Mouse (Mus musculus) G1E (cell line): ENCODE results near the gene Tnfrsf4. TPM values are rescaled to one million over a fixed set of nuclear protein-coding genes. Genes with fewer than 3 reads are reported as not detected.

Experiments
- ATAC-seq: 2 replicates; pipeline ENCODE4 v1.8.0; 2016; ENCODE audit warnings: mild to moderate bottlenecking; ENCODE audit not compliant: insufficient number of reproducible peaks, poor library complexity, low FRiP score, severe bottlenecking; ENCODE audit errors: extremely low read depth
- DNase-seq: peaks from one replicate; pipeline ENCODE4 v3.0.0; 2012; ENCODE audit warnings: low spot score
- H3K27me3 ChIP-seq: 2 replicates; pipeline ENCODE4 v1.6.1; 2012; ENCODE audit warnings: mild to moderate bottlenecking, low read length, inconsistent platforms; ENCODE audit not compliant: insufficient read depth
- H3K36me3 ChIP-seq: replicated peaks from 2 replicates; pipeline ENCODE3; 2012; ENCODE audit warnings: mild to moderate bottlenecking, inconsistent platforms
- H3K4me1 ChIP-seq: 2 replicates; pipeline ENCODE4 v1.6.1; 2012; ENCODE audit warnings: low read depth, low read length, inconsistent platforms, mixed read lengths; ENCODE audit not compliant: insufficient read depth
- H3K4me3 ChIP-seq: 2 replicates; pipeline ENCODE4 v1.5.1; 2012; ENCODE audit warnings: low read depth, mild to moderate bottlenecking, inconsistent platforms, low read length, moderate library complexity, mixed read lengths
- H3K9me3 ChIP-seq: replicated peaks from 2 replicates; pipeline ENCODE4 v1.6.1; 2012; ENCODE audit warnings: inconsistent platforms
- CTCF ChIP-seq: IDR thresholded peaks from 2 replicates; pipeline ENCODE4 v1.5.1; 2012; ENCODE audit warnings: low read depth, low read length, inconsistent platforms, mixed read lengths
- GATA1 ChIP-seq: IDR thresholded peaks from 2 replicates; pipeline ENCODE4 v1.6.1; 2012; ENCODE audit warnings: borderline replicate concordance, low read length, inconsistent platforms, mixed read lengths
- GATA2 ChIP-seq: IDR thresholded peaks from 2 replicates; pipeline ENCODE4 v1.6.1; 2012; ENCODE audit warnings: low read depth, low read length, inconsistent platforms, borderline replicate concordance
- POLR2AphosphoS5 ChIP-seq: IDR thresholded peaks from 2 replicates; pipeline ENCODE4 v1.6.1; 2012; ENCODE audit warnings: low read depth, low read length, inconsistent platforms; ENCODE audit not compliant: insufficient replicate concordance
- TAL1 ChIP-seq: conservative IDR thresholded peaks from 2 replicates; pipeline ENCODE4 v1.6.1; 2012; ENCODE audit warnings: low read depth, low read length, inconsistent platforms, mixed read lengths
- polyA plus RNA-seq: library from polyadenylated mRNA; stranded (reverse); fragments of >175 nt; gene quantifications from 2 replicates; pipeline ENCODE4 v1.2.3, GENCODE M21; 2012
- total RNA-seq, 2 experiments: library from RNA; stranded (forward) in 1 of 2; stranded (reverse) in 1 of 2; fragments of 200-1000 nt in 1 of 2; fragments of >200 nt in 1 of 2; fragmentation: Nextera tagmentation in 1 of 2; gene quantifications; 2 replicates each; pipeline ENCODE4 v1.2.3; 2014 to 2017

Gene Tnfrsf4
- total and polyA plus RNA-seq, 3 experiments, result 1.1 to 3.1 (median 2.3) TPM

DNA sequence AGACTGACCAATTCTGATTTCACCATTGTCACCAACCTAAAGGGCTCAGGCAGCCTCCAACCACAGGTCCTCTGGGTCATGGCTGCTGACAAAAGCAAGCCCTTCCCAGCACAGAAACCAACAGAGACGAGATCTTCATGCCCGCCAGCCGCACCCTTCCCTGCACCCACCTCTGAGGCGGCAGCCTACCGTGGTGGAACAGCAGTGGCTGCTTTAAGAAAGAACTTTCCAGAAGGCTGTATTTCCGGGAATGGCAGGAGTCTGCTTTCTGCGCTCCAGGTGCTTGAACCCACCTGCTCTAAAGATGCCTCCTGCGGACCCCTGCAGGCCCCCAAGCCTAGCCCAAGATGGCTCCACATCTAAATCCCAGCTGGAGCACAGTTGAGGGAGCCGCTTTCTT, 45.2 kb downstream of the Tnfrsf4 start:
- no peak for TF ChIP-seq GATA1
- no peak for TF ChIP-seq CTCF
- TF ChIP-seq POLR2AphosphoS5, result no peak
- Histone ChIP-seq H3K36me3 (no peaks in the 10 kb centered on the region), H3K9me3 (no peaks in the 10 kb centered on the region), H3K27me3 (peaks cover 23% of the 10 kb centered on the region), H3K4me1 (0 out of 2 replicates have a peak, but pooled peaks cover 4% of the 10 kb centered on the region), H3K4me3 (no peak overlapping the region)
- ATAC-seq (no peak), DNase-seq (no peak)

DNA sequence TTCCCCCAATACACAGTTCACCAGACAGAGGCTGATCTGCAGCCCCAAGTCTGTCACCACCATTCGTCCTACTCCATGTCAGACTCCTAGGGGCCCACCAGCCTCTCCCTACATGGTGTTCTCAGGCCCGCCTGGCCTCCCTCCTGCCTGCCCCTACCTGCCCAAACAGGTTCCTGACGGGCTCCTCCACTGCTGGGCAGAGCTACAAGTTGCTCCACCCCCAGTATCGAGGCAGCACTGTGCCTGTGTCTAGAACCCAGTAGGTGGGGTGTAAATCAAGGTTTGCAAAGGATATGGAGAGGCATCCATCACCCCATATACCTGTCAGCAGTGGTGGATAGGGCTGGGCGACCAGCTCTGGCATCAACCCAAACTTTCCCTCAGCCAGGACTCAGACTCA, 45.6 kb downstream of the Tnfrsf4 start, which contains the start of gene Ttll10:
Ttll10 (minus strand) TSS at position 154 of the 400 bp plus-strand sequence.
- no peak within 1 kb of the TSS for H3K4me3 ChIP-seq
- 0 out of 2 replicates have a peak, but pooled peaks cover 4% of the 10 kb centered on the region for H3K4me1 ChIP-seq
- H3K9me3 ChIP-seq, result no peaks in the 10 kb centered on the region
- peaks cover 25% of the 10 kb centered on the region for H3K27me3 ChIP-seq
- no peak for TF ChIP-seq GATA1
- no peak for TF ChIP-seq POLR2AphosphoS5
- no peak for TF ChIP-seq CTCF
- TF ChIP-seq GATA2, result no peak
- TF ChIP-seq TAL1, result no peak
- ATAC-seq (no peak), DNase-seq (no peak)
- no peaks in the 10 kb centered on the region for H3K36me3 ChIP-seq

DNA sequence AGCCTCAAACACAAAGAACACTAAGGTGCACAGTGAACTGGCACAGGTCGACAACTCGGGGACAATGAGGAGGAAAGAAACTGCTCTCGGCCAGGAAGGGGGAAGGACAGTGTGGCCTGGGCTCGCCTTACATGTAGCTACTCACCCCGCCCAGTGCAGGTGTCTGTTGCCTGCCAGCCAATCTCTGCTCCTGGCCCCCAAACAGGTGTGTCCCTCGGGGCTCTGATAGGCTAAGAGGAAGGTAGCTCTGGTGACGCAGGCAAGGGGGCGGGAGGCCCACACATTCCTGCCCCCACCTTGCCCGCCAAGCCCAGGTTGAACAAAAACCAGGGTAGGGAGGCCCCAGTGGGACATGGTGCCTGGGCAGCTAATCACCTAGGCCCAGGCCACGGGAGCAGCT, 46.1 kb downstream of the Tnfrsf4 start:
- Histone ChIP-seq H3K4me1 (0 out of 2 replicates have a peak, but pooled peaks cover 4% of the 10 kb centered on the region), H3K9me3 (no peaks in the 10 kb centered on the region), H3K36me3 (no peaks in the 10 kb centered on the region), H3K4me3 (no peak overlapping the region), H3K27me3 (peaks cover 25% of the 10 kb centered on the region)
- ATAC-seq (no peak), DNase-seq (no peak)
- no peak for TF ChIP-seq POLR2AphosphoS5

DNA sequence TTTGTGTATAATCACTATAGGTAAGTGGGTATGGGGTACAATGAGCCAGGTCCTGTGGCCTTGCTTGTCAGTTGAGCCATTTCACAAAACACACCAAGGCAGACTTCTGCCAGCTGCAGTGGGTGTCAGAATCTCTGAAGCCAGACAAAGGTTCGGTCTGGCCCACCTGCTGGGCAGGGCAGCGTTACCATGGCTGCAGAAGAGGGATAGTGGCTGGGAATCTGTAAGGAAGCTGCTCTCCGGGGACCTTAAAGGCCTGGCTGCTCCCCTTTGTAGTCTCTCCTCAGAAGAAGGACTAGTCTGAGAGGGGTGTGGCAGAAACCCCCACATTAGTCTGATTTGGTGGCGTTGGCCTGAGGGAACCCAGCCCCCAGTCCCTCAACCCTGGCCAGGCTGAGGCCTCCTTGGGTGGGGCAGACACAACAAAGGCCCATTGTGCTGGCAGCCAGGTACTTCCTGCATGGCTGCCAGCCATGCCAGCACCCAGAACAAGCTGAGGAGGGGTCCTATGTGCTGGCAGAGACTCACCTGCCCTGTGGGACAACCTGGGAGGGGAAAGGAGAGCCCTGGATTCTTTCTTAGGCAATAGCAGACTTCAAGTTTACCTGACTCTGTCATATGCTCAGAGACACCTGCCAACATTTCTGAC, 50.3 kb downstream of the Tnfrsf4 start:
- 0 out of 2 replicates have a peak, but pooled peaks cover 4% of the 10 kb centered on the region for H3K4me1 ChIP-seq
- DNase-seq, result no peak
- H3K27me3 ChIP-seq, result peaks cover 14% of the 10 kb centered on the region
- H3K9me3 ChIP-seq, result no peaks in the 10 kb centered on the region
- no peak for TF ChIP-seq GATA1
- TF ChIP-seq POLR2AphosphoS5, result no peak
- TF ChIP-seq GATA2, result no peak
- TF ChIP-seq CTCF, result no peak
- no peak for TF ChIP-seq TAL1
- H3K4me3 ChIP-seq, result no peak overlapping the region
- no peaks in the 10 kb centered on the region for H3K36me3 ChIP-seq
- no peak for ATAC-seq

DNA sequence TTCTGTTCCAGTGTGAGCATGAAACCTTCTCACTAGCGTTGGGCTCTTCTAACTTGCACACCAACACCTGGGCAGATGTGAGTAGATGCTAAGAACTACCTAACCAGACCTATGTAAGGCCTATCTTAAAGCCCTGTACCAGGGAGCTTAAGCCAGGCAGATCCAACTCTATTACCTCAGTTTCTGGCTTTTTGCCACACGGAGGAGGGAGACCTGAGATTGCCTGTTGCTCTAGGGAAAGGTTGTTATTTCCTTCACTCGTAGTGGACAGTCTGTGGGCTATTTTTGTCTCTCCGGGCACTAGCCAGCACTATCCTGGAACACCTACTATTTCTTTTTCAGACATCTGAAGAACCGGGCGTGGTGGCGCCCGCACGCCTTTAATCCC, 50.9 kb downstream of the Tnfrsf4 start:
- Histone ChIP-seq H3K27me3 (peaks cover 9% of the 10 kb centered on the region), H3K36me3 (no peaks in the 10 kb centered on the region), H3K4me3 (no peak overlapping the region), H3K9me3 (no peaks in the 10 kb centered on the region), H3K4me1 (0 out of 2 replicates have a peak, but pooled peaks cover 3% of the 10 kb centered on the region)
- no peak for DNase-seq
- no peak for TF ChIP-seq GATA1
- no peak for TF ChIP-seq TAL1
- no peak for TF ChIP-seq POLR2AphosphoS5
- no peak for TF ChIP-seq GATA2
- TF ChIP-seq CTCF, result no peak
- no peak for ATAC-seq

DNA sequence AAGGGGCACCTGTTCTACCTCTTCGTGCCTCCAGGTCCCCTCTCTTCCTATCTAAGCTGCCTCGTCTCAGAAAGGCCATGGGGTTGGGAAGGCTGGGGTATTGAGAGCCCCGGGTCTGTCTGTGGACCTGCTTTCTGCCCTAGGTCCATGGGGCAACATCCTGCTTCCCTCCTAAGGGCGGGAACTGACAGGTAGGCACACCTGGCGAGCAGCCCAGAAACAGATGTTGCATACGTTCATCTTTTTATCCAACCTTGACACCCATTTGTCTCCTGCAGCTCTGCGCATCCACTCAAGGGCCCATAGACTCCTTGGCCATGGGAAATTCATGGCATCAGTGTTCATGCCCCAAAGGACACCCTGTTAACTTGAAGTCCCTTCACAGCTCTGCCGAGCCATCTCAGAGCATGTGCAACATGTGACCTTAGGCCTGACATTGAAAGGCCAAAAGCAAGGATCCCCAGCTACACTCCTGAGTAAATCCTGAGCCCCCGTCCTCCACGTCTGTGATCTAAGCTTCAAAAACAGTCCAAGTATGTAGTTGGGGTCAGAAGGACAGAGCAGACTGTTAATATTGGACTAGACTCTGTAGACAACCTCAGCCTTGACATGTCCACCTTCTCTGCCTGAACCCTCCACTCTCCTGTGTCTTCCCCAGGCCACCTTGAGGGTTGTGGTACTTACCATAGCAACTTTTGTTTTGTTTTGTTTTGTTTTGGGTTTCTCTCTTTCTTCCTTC, 51.7 kb downstream of the Tnfrsf4 start:
- Histone ChIP-seq H3K36me3 (no peaks in the 10 kb centered on the region), H3K4me3 (no peak overlapping the region), H3K27me3 (peaks cover 4% of the 10 kb centered on the region; the same call in 1 of the 2 replicates), H3K9me3 (no peaks in the 10 kb centered on the region), H3K4me1 (no peaks in the 10 kb centered on the region)
- DNase-seq (no peak), ATAC-seq (no peak)
- TF ChIP-seq GATA2, result no peak
- TF ChIP-seq POLR2AphosphoS5, result no peak
- no peak for TF ChIP-seq GATA1
- TF ChIP-seq CTCF, result no peak
- TF ChIP-seq TAL1, result no peak

Other genes starting within 250 kb of the Tnfrsf4 start
Only the 20 nearest of the 28 such genes appear.
- gene Ccnl2, start 201.4 kb upstream of the Tnfrsf4 start, total RNA-seq (2014; fragmentation: Nextera tagmentation), result 121 and 171 TPM in 2 replicates
- 125 and 150 TPM in 2 replicates for gene Ccnl2, start 201.4 kb upstream of the Tnfrsf4 start, total RNA-seq (2017)
- 33.0 and 41.8 TPM in 2 replicates for gene Ccnl2, start 201.4 kb upstream of the Tnfrsf4 start, polyA plus RNA-seq
- gene Aurkaip1, start 182.6 kb upstream of the Tnfrsf4 start, total RNA-seq (2014; fragmentation: Nextera tagmentation), result 147 and 155 TPM in 2 replicates
- gene Aurkaip1, start 182.6 kb upstream of the Tnfrsf4 start, total RNA-seq (2017), result 158 and 160 TPM in 2 replicates
- gene Aurkaip1, start 182.6 kb upstream of the Tnfrsf4 start, polyA plus RNA-seq, result 291 and 293 TPM in 2 replicates
- not detected in 2 replicates for gene Mxra8, start 174.2 kb upstream of the Tnfrsf4 start, total RNA-seq (2014; fragmentation: Nextera tagmentation)
- 0.33 and 0.46 TPM in 2 replicates for gene Mxra8, start 174.2 kb upstream of the Tnfrsf4 start, total RNA-seq (2017)
- gene Mxra8, start 174.2 kb upstream of the Tnfrsf4 start, polyA plus RNA-seq, result not detected in 2 replicates
- gene Dvl1, start 166.4 kb upstream of the Tnfrsf4 start, total RNA-seq (2014; fragmentation: Nextera tagmentation), result 14.4 and 16.8 TPM in 2 replicates
- 9.2 and 13.7 TPM in 2 replicates for gene Dvl1, start 166.4 kb upstream of the Tnfrsf4 start, total RNA-seq (2017)
- 77.7 and 92.8 TPM in 2 replicates for gene Dvl1, start 166.4 kb upstream of the Tnfrsf4 start, polyA plus RNA-seq
- 1.6 and 1.7 TPM in 2 replicates for gene Tas1r3, start 150.5 kb upstream of the Tnfrsf4 start, total RNA-seq (2014; fragmentation: Nextera tagmentation)
- gene Tas1r3, start 150.5 kb upstream of the Tnfrsf4 start, total RNA-seq (2017), result 0.52 and 0.60 TPM in 2 replicates
- 0.02 and 0.03 TPM in 2 replicates for gene Tas1r3, start 150.5 kb upstream of the Tnfrsf4 start, polyA plus RNA-seq
- gene Cptp, start 144.4 kb upstream of the Tnfrsf4 start, total RNA-seq (2014; fragmentation: Nextera tagmentation), result 6.7 and 11.8 TPM in 2 replicates
- gene Cptp, start 144.4 kb upstream of the Tnfrsf4 start, total RNA-seq (2017), result 9.3 and 9.5 TPM in 2 replicates
- 1.1 and 3.6 TPM in 2 replicates for gene Cptp, start 144.4 kb upstream of the Tnfrsf4 start, polyA plus RNA-seq
- 35.6 and 47.3 TPM in 2 replicates for gene Ints11, start 144.3 kb upstream of the Tnfrsf4 start, total RNA-seq (2014; fragmentation: Nextera tagmentation)
- gene Ints11, start 144.3 kb upstream of the Tnfrsf4 start, total RNA-seq (2017), result 43.5 and 63.3 TPM in 2 replicates
- gene Ints11, start 144.3 kb upstream of the Tnfrsf4 start, polyA plus RNA-seq, result 21.7 and 26.8 TPM in 2 replicates
- 16.6 and 19.5 TPM in 2 replicates for gene Pusl1, start 122.1 kb upstream of the Tnfrsf4 start, total RNA-seq (2014; fragmentation: Nextera tagmentation)
- gene Pusl1, start 122.1 kb upstream of the Tnfrsf4 start, total RNA-seq (2017), result 27.9 and 32.3 TPM in 2 replicates
- 135 and 233 TPM in 2 replicates for gene Pusl1, start 122.1 kb upstream of the Tnfrsf4 start, polyA plus RNA-seq
- gene Acap3, start 122.0 kb upstream of the Tnfrsf4 start, total RNA-seq (2014; fragmentation: Nextera tagmentation), result 16.5 and 19.9 TPM in 2 replicates
- 12.4 and 12.5 TPM in 2 replicates for gene Acap3, start 122.0 kb upstream of the Tnfrsf4 start, total RNA-seq (2017)
- gene Acap3, start 122.0 kb upstream of the Tnfrsf4 start, polyA plus RNA-seq, result 31.0 and 32.9 TPM in 2 replicates
- 118 and 122 TPM in 2 replicates for gene Ube2j2, start 70.0 kb upstream of the Tnfrsf4 start, total RNA-seq (2014; fragmentation: Nextera tagmentation)
- gene Ube2j2, start 70.0 kb upstream of the Tnfrsf4 start, total RNA-seq (2017), result 124 and 178 TPM in 2 replicates
- gene Ube2j2, start 70.0 kb upstream of the Tnfrsf4 start, polyA plus RNA-seq, result 167 and 223 TPM in 2 replicates
- 17.0 and 19.9 TPM in 2 replicates for gene C1qtnf12, start 51.5 kb upstream of the Tnfrsf4 start, total RNA-seq (2014; fragmentation: Nextera tagmentation)
- gene C1qtnf12, start 51.5 kb upstream of the Tnfrsf4 start, total RNA-seq (2017), result 9.7 and 14.2 TPM in 2 replicates
- 43.7 and 60.7 TPM in 2 replicates for gene C1qtnf12, start 51.5 kb upstream of the Tnfrsf4 start, polyA plus RNA-seq
- gene B3galt6, start 21.2 kb upstream of the Tnfrsf4 start, total RNA-seq (2014; fragmentation: Nextera tagmentation), result 3.6 and 5.1 TPM in 2 replicates
- 11.6 and 11.7 TPM in 2 replicates for gene B3galt6, start 21.2 kb upstream of the Tnfrsf4 start, total RNA-seq (2017)
- 4.1 and 4.2 TPM in 2 replicates for gene B3galt6, start 21.2 kb upstream of the Tnfrsf4 start, polyA plus RNA-seq
- 51.0 and 94.4 TPM in 2 replicates for gene Sdf4, start 21.0 kb upstream of the Tnfrsf4 start, total RNA-seq (2014; fragmentation: Nextera tagmentation)
- gene Sdf4, start 21.0 kb upstream of the Tnfrsf4 start, total RNA-seq (2017), result 156 and 163 TPM in 2 replicates
- gene Sdf4, start 21.0 kb upstream of the Tnfrsf4 start, polyA plus RNA-seq, result 30.7 and 31.8 TPM in 2 replicates
- gene Tnfrsf18, start 12.3 kb downstream of the Tnfrsf4 start, total RNA-seq (2014; fragmentation: Nextera tagmentation), result not detected in 2 replicates
- 0.22 TPM in 1 of 2 replicates, not detected in the other for gene Tnfrsf18, start 12.3 kb downstream of the Tnfrsf4 start, total RNA-seq (2017)
- gene Tnfrsf18, start 12.3 kb downstream of the Tnfrsf4 start, polyA plus RNA-seq, result not detected in 2 replicates
- 1.5 TPM in 1 of 2 replicates, not detected in the other for gene Ttll10, start 45.6 kb downstream of the Tnfrsf4 start, total RNA-seq (2014; fragmentation: Nextera tagmentation)
- 0.12 TPM in 1 of 2 replicates, not detected in the other for gene Ttll10, start 45.6 kb downstream of the Tnfrsf4 start, total RNA-seq (2017)
- gene Ttll10, start 45.6 kb downstream of the Tnfrsf4 start, polyA plus RNA-seq, result not detected in 2 replicates
- 67.9 and 74.6 TPM in 2 replicates for gene 9430015G10Rik, start 96.1 kb downstream of the Tnfrsf4 start, total RNA-seq (2014; fragmentation: Nextera tagmentation)
- 43.6 and 52.0 TPM in 2 replicates for gene 9430015G10Rik, start 96.1 kb downstream of the Tnfrsf4 start, total RNA-seq (2017)
- 10.4 and 13.5 TPM in 2 replicates for gene 9430015G10Rik, start 96.1 kb downstream of the Tnfrsf4 start, polyA plus RNA-seq
- 0.49 and 2.3 TPM in 2 replicates for gene Rnf223, start 116.7 kb downstream of the Tnfrsf4 start, total RNA-seq (2014; fragmentation: Nextera tagmentation)
- gene Rnf223, start 116.7 kb downstream of the Tnfrsf4 start, total RNA-seq (2017), result 0.16 and 0.17 TPM in 2 replicates
- gene Rnf223, start 116.7 kb downstream of the Tnfrsf4 start, polyA plus RNA-seq, result 0.11 and 0.12 TPM in 2 replicates
- 1.7 and 2.0 TPM in 2 replicates for gene Agrn, start 183.6 kb downstream of the Tnfrsf4 start, total RNA-seq (2014; fragmentation: Nextera tagmentation)
- gene Agrn, start 183.6 kb downstream of the Tnfrsf4 start, total RNA-seq (2017), result 0.38 and 0.70 TPM in 2 replicates
- gene Agrn, start 183.6 kb downstream of the Tnfrsf4 start, polyA plus RNA-seq, result 0.48 and 0.70 TPM in 2 replicates
- not detected in 2 replicates for gene Isg15, start 187.0 kb downstream of the Tnfrsf4 start, total RNA-seq (2014; fragmentation: Nextera tagmentation)
- gene Isg15, start 187.0 kb downstream of the Tnfrsf4 start, total RNA-seq (2017), result 0.16 and 0.93 TPM in 2 replicates
- 0.09 and 0.16 TPM in 2 replicates for gene Isg15, start 187.0 kb downstream of the Tnfrsf4 start, polyA plus RNA-seq
- not detected in 2 replicates for gene AW011738, start 189.5 kb downstream of the Tnfrsf4 start, total RNA-seq (2014; fragmentation: Nextera tagmentation)
- 0.11 TPM in 1 of 2 replicates, not detected in the other for gene AW011738, start 189.5 kb downstream of the Tnfrsf4 start, total RNA-seq (2017)
- not detected in 2 replicates for gene AW011738, start 189.5 kb downstream of the Tnfrsf4 start, polyA plus RNA-seq